Mouse (Mus musculus): ENCODE measurements around the gene Slc39a5.

DNA sequence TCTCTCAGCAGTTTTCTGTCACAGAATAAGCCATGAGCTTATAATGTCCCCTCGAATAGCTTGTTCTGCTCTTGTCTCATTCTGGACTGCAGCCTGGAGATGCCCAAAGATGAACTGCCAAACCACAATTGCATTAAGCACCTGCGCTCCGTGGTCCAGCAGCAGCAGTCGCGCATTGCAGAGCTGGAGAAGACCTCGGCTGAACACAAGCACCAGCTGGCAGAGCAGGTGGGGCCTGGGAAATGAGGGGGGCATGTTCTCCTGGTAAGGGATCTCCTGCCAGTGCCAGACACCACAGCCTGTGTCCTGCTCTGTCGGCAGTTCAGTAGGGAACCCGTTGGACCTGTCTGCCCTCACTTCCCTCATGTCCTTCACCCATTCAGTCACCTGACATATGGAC, 35.3 kb upstream of the Slc39a5 start:
- no peak for TF ChIP-seq CTCF (IDR thresholded peaks at IDR 0.05; ENCODE audit: low read depth)
- no peak for TF ChIP-seq EP300 (IDR thresholded peaks at IDR 0.05; ENCODE audit: low read depth)

Data from heart, postnatal 0 days (tissue).